8 mouse cellular contexts compared by ENCODE assay signal in the genomic region with DNA sequence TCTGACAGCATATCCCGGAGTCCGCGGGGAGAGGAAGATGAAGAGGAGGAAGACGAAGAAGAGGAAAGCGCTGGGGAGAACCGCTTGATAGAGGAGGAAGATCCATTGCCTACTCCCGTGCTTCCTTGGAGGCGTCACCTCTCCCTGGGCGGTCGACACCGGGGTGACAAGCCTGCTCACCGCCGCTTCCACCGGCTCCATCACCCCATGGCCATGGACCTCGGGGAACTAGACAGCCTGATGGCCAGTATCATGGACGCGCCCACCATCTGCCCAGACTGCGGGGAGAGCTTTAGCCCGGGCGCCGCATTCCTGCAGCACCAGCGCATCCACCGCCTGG. TPM values are rescaled to one million over a fixed set of nuclear protein-coding genes. Genes with fewer than 3 reads are reported as not detected.
DNase-seq lines count a peak whose midpoint lies in the region; ATAC-seq and TF ChIP-seq lines count a peak whose summit lies in the region.

No protein-coding gene starts in this region.

- no peaks in the 10 kb centered on the region for H3K9me3 ChIP-seq in heart, embryonic 12.5 days (replicated peaks)
- no peaks in the 10 kb centered on the region for H3K9me3 ChIP-seq in CH12.LX (replicated peaks; ENCODE audit: low read length)
- no peaks in the 10 kb centered on the region for H3K9me3 ChIP-seq in forebrain, embryonic 12.5 days
- H3K9me3 ChIP-seq in liver, embryonic 13.5 days (replicated peaks), result no peaks in the 10 kb centered on the region

- peaks cover 23% of the 10 kb centered on the region for H3K4me1 ChIP-seq in heart, embryonic 12.5 days (replicated peaks)
- H3K4me1 ChIP-seq in CH12.LX (ENCODE audit: control insufficient read depth in 1 of 2, insufficient read depth in 2 of 2), result peaks cover 15 to 45% of the 10 kb centered on the region in 2 experiments
- peaks cover 23% of the 10 kb centered on the region for H3K4me1 ChIP-seq in forebrain, embryonic 12.5 days
- H3K4me1 ChIP-seq in liver, embryonic 13.5 days (replicated peaks), result peaks cover 30% of the 10 kb centered on the region

- peaks cover 10% of the 10 kb centered on the region; the same call in 1 of the 2 replicates for H3K27me3 ChIP-seq in heart, embryonic 12.5 days (replicated peaks)
- peaks cover 19% of the 10 kb centered on the region for H3K27me3 ChIP-seq in CH12.LX (replicated peaks)
- peaks cover 46% of the 10 kb centered on the region for H3K27me3 ChIP-seq in forebrain, embryonic 12.5 days
- peaks cover 50% of the 10 kb centered on the region for H3K27me3 ChIP-seq in liver, embryonic 13.5 days

- no peak for TF ChIP-seq CTCF in CH12.LX (conservative IDR thresholded peaks at IDR 0.05 in 1 of 2, IDR thresholded peaks at IDR 0.05 in 1 of 2; ENCODE audit: low read depth in 2 of 2, low read length in 2 of 2)

- ATAC-seq in heart, embryonic 12.5 days (ENCODE audit: insufficient number of reproducible peaks, low FRiP score), result no peak; the same call in none of the 2 replicates
- no peak for ATAC-seq in forebrain, embryonic 12.5 days (ENCODE audit: low FRiP score)
- no peak; the same call in 1 of the 2 replicates for ATAC-seq in liver, embryonic 13.5 days (ENCODE audit: low read depth)

- H3K4me3 ChIP-seq in heart, embryonic 12.5 days, result peak overlapping the region; percentile 72
- H3K4me3 ChIP-seq in CH12.LX (replicated peaks in 1 of 3; ENCODE audit: low read depth in 2 of 3, low read length in 2 of 3, poor library complexity in 1 of 3), result peak overlapping the region in 1 of 3 experiments; percentile 58
- peak overlapping the region; percentile 63 for H3K4me3 ChIP-seq in forebrain, embryonic 12.5 days (replicated peaks)
- H3K4me3 ChIP-seq in liver, embryonic 13.5 days (replicated peaks), result peak overlapping the region; percentile 62

- H3K4me2 ChIP-seq in heart, embryonic 12.5 days, result peak overlapping the region; percentile 99
- peak overlapping the region; percentile 85 for H3K4me2 ChIP-seq in CH12.LX (ENCODE audit: insufficient read depth, low read depth, poor library complexity, severe bottlenecking)
- H3K4me2 ChIP-seq in forebrain, embryonic 12.5 days, result peak overlapping the region; percentile 95
- peak overlapping the region; percentile 78 for H3K4me2 ChIP-seq in liver, embryonic 13.5 days

- WGBS in heart, embryonic 12.5 days, result 1% methylated on average over 23 of the region's 23 CpGs
- WGBS in forebrain, embryonic 12.5 days, result under 1% methylated on average over 23 of the region's 23 CpGs
- 2% methylated on average over 23 of the region's 23 CpGs for WGBS in liver, embryonic 13.5 days (ENCODE audit: insufficient replicate concordance)

- TF ChIP-seq RAD21 in CH12.LX (IDR thresholded peaks at IDR 0.05; ENCODE audit: low read depth, low read length), result no peak

- dilution Hi-C loops in CH12.LX (cut with MboI; ENCODE audit: extremely low pct_ligation_motif_present, extremely low pct_unique_long_range_greater_than_20kb, low sequenced_read_pairs), result no loop called here

- in situ Hi-C loops in CH12.LX (cut with MboI; ENCODE audit: low pct_ligation_motif_present, low pct_unique_long_range_greater_than_20kb, low sequenced_read_pairs), result no loop called here

- no peak for TF ChIP-seq EP300 in CH12.LX (IDR thresholded peaks at IDR 0.05; ENCODE audit: low read length)

- no peak for TF ChIP-seq POLR2A in CH12.LX (IDR thresholded peaks at IDR 0.05; ENCODE audit: low read depth, low read length)

- H3K79me2 ChIP-seq in CH12.LX (replicated peaks; ENCODE audit: control insufficient read depth, extremely low read depth, insufficient read depth, poor library complexity, severe bottlenecking), result no peaks in the 10 kb centered on the region

- DNase-seq in heart, postnatal 4 days, result no peak
- DNase-seq in CH12.LX (ENCODE audit: extremely low read depth) (no peak), adipocyte (ENCODE audit: low spot score) (no peak)
- DNase-seq in liver, embryonic 13.5 days, result no peak
- DNase-seq in gastrocnemius, postnatal 25 days, result no peak
- no peak for DNase-seq in gastrocnemius, postnatal 10 days

- H3K27ac ChIP-seq in heart, embryonic 12.5 days (ENCODE audit: poor library complexity, severe bottlenecking), result no peak overlapping the region
- H3K27ac ChIP-seq in CH12.LX (ENCODE audit: insufficient read depth, low read depth), result no peak overlapping the region
- no peak overlapping the region for H3K27ac ChIP-seq in forebrain, embryonic 12.5 days
- H3K27ac ChIP-seq in liver, embryonic 13.5 days, result no peak overlapping the region

- H3K36me3 ChIP-seq in heart, embryonic 12.5 days, result peaks cover 8% of the 10 kb centered on the region
- no peaks in the 10 kb centered on the region for H3K36me3 ChIP-seq in CH12.LX (replicated peaks in 1 of 2; ENCODE audit: control insufficient read depth in 1 of 2, insufficient read depth in 1 of 2, low read length in 1 of 2)
- peaks cover 9% of the 10 kb centered on the region for H3K36me3 ChIP-seq in forebrain, embryonic 12.5 days (replicated peaks)
- no peaks in the 10 kb centered on the region for H3K36me3 ChIP-seq in liver, embryonic 13.5 days

- peak overlapping the region; percentile 77 for H3K9ac ChIP-seq in heart, embryonic 12.5 days
- no peak overlapping the region for H3K9ac ChIP-seq in CH12.LX (ENCODE audit: insufficient read depth, low read depth)
- peak overlapping the region; percentile 58 for H3K9ac ChIP-seq in forebrain, embryonic 12.5 days
- peak overlapping the region; percentile 61; the same call in 1 of the 2 replicates for H3K9ac ChIP-seq in liver, embryonic 13.5 days

TF ChIP-seq in CH12.LX, 34 proteins besides CTCF, POLR2A, EP300 and RAD21:
- no peak for TF ChIP-seq JUN (IDR thresholded peaks at IDR 0.05; ENCODE audit: insufficient read depth, low read depth, low read length)
- TF ChIP-seq NRF1 (IDR thresholded peaks at IDR 0.05; ENCODE audit: low read depth, low read length), result no peak
- no peak for TF ChIP-seq USF2 (conservative IDR thresholded peaks at IDR 0.05; ENCODE audit: low read depth, low read length)
- no peak for TF ChIP-seq MAX (IDR thresholded peaks at IDR 0.05; ENCODE audit: low read length)
- no peak for TF ChIP-seq POLR2AphosphoS2 (IDR thresholded peaks at IDR 0.05; ENCODE audit: low read depth, low read length)
- TF ChIP-seq UBTF (IDR thresholded peaks at IDR 0.05; ENCODE audit: low read depth, low read length), result no peak
- TF ChIP-seq SMC3 (IDR thresholded peaks at IDR 0.05; ENCODE audit: low read depth, low read length), result no peak
- TF ChIP-seq KAT2A (IDR thresholded peaks at IDR 0.05; ENCODE audit: insufficient replicate concordance, low read length), result no peak
- no peak for TF ChIP-seq BHLHE40 (IDR thresholded peaks at IDR 0.05; ENCODE audit: low read depth, low read length)
- no peak for TF ChIP-seq RCOR1 (conservative IDR thresholded peaks at IDR 0.05; ENCODE audit: low read depth, low read length)
- no peak for TF ChIP-seq USF1 (IDR thresholded peaks at IDR 0.05; ENCODE audit: low read depth, low read length)
TF ChIP-seq in CH12.LX: peak in this region for 0.

RNA-seq across cellular contexts. Expression of a gene that starts 29.7 kb away (rescaled TPM):
- not detected in 2 replicates for polyA plus RNA-seq in heart, embryonic 12.5 days (2016; fragmentation: Nextera tagmentation; extraction: Ambion mirVana)
- not detected for total RNA-seq in heart, postnatal 4 days (2021)
- not detected in 2 replicates for total RNA-seq in CH12.LX (2012; rRNA removed)
- total RNA-seq in CH12.LX (2014; rRNA removed), result not detected in 2 replicates
- not detected in 2 replicates for polyA plus RNA-seq in CH12.LX (2012; ENCODE audit: insufficient read length, low read depth)
- not detected in 2 replicates for polyA plus RNA-seq in forebrain, embryonic 12.5 days (2016; fragmentation: Nextera tagmentation; extraction: Ambion mirVana)
- not detected in 2 replicates for polyA plus RNA-seq in liver, embryonic 13.5 days (2015; fragmentation: Nextera tagmentation; extraction: Ambion mirVana)
- not detected for total RNA-seq in gastrocnemius, postnatal 25 days (2021)
- total RNA-seq in gastrocnemius, postnatal 10 days (2021), result not detected

RNA-seq across cellular contexts. Expression of a gene that starts 45.0 kb away (rescaled TPM):
- 8.0 and 8.3 TPM in 2 replicates for polyA plus RNA-seq in heart, embryonic 12.5 days (2016; fragmentation: Nextera tagmentation; extraction: Ambion mirVana)
- 1 to 10 TPM; 9.4 to 9.8 TPM for total RNA-seq in heart, postnatal 4 days (2021)
- total RNA-seq in CH12.LX (2012; rRNA removed) (0.04 TPM in 1 of 2 replicates, not detected in the other), CH12.LX (2014; rRNA removed) (not detected in 2 replicates)
- polyA plus RNA-seq in CH12.LX (2012; ENCODE audit: insufficient read length, low read depth), result not detected in 2 replicates
- 8.8 and 9.8 TPM in 2 replicates for polyA plus RNA-seq in forebrain, embryonic 12.5 days (2016; fragmentation: Nextera tagmentation; extraction: Ambion mirVana)
- polyA plus RNA-seq in liver, embryonic 13.5 days (2015; fragmentation: Nextera tagmentation; extraction: Ambion mirVana), result 2.0 and 2.8 TPM in 2 replicates
- 1 to 10 TPM in 1 of 2 experiments, under 1 TPM in 1; 0.88 to 1.0 TPM for total RNA-seq in gastrocnemius, postnatal 25 days (2021)
- total RNA-seq in gastrocnemius, postnatal 10 days (2021), result 1 to 10 TPM; 1.8 to 2.7 TPM
